Mouse (Mus musculus): Measurements from ENCODE around the gene Stox2. TPM values are rescaled to one million over a fixed set of nuclear protein-coding genes. Genes with fewer than 3 reads are reported as not detected.
"Not testable (repeated sequence)": the region's sequence is repeated elsewhere in the genome, so short reads cannot be mapped to it uniquely, and the experiment has no call there.

Stox2 gene
- polyA plus RNA-seq (2016; fragmentation: Nextera tagmentation; extraction: Ambion mirVana), result 40.2 and 41.2 TPM in 2 replicates

DNA sequence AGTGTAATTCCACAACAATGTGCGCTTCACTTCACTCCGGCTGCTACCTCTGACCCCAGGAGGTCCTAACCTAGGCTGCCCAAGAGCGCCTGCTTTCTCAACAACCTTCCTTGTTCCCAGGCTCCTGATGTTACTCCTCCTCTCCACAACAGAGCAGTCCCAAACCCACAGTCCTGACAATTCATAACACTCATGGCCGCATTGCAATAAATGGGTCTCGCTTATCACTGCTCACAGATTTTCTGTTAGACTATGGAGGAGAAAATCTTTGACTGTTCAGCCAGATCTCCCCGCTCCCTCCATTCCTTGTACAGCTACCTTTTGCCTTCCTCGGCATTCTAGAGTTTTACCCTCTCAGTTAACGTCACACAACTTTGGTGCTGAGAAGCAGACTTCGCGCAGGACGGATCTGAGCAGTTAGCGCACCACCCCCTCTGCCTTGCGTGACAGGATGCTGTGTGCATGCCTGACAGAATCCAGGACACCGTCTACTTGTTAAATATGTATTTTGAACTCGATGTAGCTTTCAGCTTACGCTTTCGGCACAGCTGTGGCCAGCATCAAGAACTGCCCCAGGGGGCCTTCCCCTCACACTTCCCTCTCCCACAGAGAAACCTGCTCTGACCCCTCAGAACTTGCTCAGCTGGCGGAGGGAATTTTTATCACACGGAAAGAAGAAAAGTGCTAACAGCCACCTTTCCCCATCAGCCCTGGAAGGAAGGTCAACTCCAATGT, at the start of gene Stox2:
Stox2 (minus strand) TSS at position 51 of the 735 bp plus-strand sequence.
- 76% methylated on average over 19 of the region's 19 CpGs for WGBS
- Histone ChIP-seq H3K4me2 (replicated peaks) (no peak within 1 kb of the TSS), H3K9me3 (replicated peaks) (no peaks in the 10 kb centered on the region), H3K4me3 (no peak within 1 kb of the TSS), H3K36me3 (no peaks in the 10 kb centered on the region), H3K4me1 (no peaks in the 10 kb centered on the region; the same call in 1 of the 2 replicates), H3K9ac (no peak within 1 kb of the TSS), H3K27ac (no peak within 1 kb of the TSS), H3K27me3 (no peaks in the 10 kb centered on the region)
- no peak for ATAC-seq (ENCODE audit: low FRiP score)

DNA sequence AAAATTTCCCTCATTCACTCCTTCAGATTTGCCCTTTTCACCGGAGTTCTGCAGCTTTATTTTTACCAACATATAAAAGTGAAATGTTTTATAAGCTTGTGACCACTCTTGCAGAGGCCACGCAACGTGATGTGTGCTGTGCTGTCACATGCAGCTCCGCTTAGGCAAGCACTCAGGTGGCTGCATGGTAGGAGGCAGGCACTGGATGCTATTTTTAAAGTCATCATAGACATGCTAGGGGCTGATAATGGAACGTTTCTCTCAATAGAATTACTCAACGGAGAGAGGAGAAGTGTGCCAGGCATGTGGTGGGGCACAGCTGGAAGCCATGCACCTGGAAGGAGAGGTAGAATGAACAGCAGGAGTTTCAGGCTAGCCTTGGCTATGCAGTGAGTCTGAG, 49.3 kb upstream of the Stox2 start:
- no peak overlapping the region for H3K27ac ChIP-seq
- no peak overlapping the region for H3K4me2 ChIP-seq (replicated peaks)
- no peaks in the 10 kb centered on the region for H3K4me1 ChIP-seq
- H3K36me3 ChIP-seq, result peaks cover 89% of the 10 kb centered on the region
- no peak overlapping the region for H3K4me3 ChIP-seq
- H3K9ac ChIP-seq, result no peak overlapping the region
- ATAC-seq (ENCODE audit: low FRiP score), result no peak
- H3K27me3 ChIP-seq, result no peaks in the 10 kb centered on the region
- H3K9me3 ChIP-seq (replicated peaks), result no peaks in the 10 kb centered on the region
- WGBS, result 92% methylated on average over 6 of the region's 6 CpGs

DNA sequence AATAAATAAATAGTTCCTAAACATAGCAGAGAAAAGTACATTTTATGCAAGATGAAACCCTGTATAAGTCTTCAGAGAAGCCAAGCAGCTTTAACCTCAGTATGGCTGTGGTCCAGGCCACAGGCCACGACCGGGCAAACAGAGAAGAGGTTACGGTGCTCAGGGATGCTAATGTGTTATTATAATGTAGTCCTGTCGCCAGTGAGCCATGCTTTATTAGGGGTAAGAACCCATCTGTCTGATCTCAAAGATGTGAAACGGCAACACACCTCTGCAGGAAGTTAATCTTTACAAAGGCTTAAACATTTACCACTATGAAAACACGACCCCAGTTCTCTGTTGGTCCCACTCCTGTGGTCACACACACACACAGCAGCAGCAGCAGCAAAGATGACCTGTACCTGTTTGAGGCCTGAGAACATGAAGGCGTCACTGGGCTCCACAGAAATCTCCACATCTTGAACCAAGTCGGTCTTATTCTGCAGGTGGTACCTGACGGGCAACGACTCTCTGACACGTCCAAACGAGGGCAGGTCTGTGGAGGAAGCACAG, 48.5 kb upstream of the Stox2 start:
- no peak overlapping the region for H3K9ac ChIP-seq
- no peaks in the 10 kb centered on the region for H3K4me1 ChIP-seq
- WGBS, result 85% methylated on average over 12 of the region's 12 CpGs
- no peaks in the 10 kb centered on the region for H3K27me3 ChIP-seq
- peaks cover 87% of the 10 kb centered on the region for H3K36me3 ChIP-seq
- ATAC-seq (ENCODE audit: low FRiP score), result no peak
- no peak overlapping the region for H3K4me3 ChIP-seq
- no peak overlapping the region for H3K4me2 ChIP-seq (replicated peaks)
- H3K27ac ChIP-seq, result no peak overlapping the region
- no peaks in the 10 kb centered on the region for H3K9me3 ChIP-seq (replicated peaks)

DNA sequence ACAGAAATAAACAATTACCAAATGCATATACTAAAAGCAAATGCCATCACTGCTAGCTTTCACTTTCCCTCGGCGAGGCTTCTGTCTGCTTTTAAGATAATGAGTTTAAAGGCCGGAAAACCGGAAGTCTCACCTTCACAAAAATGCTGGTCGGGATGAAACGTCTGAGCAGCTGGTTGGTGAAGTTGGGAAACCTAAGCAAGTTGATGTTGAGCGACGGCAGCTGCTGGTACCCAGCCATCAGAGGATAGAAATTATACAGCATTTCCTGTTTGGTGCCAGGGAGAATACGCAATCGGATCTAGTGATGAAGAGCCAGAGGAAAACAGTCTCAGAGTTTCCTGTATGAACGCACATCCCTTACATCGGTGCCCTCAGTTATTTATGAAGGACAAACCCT, 46.9 kb upstream of the Stox2 start:
- ATAC-seq (ENCODE audit: low FRiP score), result no peak
- Histone ChIP-seq H3K9ac (no peak overlapping the region), H3K9me3 (replicated peaks) (no peaks in the 10 kb centered on the region), H3K4me2 (replicated peaks) (no peak overlapping the region), H3K4me1 (no peaks in the 10 kb centered on the region), H3K4me3 (no peak overlapping the region), H3K27ac (no peak overlapping the region), H3K36me3 (peaks cover 85% of the 10 kb centered on the region), H3K27me3 (no peaks in the 10 kb centered on the region)
- WGBS, result 96% methylated on average over 12 of the region's 12 CpGs

DNA sequence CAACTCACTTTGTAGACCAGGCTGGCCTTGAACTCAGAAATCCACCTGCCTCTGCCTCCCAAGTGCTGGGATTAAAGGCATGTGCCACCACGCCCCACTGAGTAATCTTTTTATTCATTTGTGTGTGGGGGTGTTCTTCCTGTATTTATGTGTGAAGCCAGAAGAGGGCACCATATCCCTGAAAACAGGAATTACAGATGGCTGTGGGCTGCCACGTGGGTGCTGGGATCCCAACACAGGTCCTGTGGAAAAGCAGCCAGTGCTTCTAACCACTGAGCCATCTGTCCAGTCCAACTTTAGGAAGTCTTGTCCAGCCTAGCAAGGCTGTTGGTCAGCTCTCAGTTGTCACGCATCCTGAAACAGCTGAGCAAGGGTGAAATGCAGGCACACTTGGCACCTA, 41.1 kb upstream of the Stox2 start:
- Histone ChIP-seq H3K27ac (no peak overlapping the region), H3K4me2 (replicated peaks) (no peak overlapping the region), H3K4me3 (no peak overlapping the region), H3K4me1 (peaks cover 1% of the 10 kb centered on the region), H3K27me3 (no peaks in the 10 kb centered on the region), H3K36me3 (peaks cover 50% of the 10 kb centered on the region), H3K9me3 (replicated peaks) (peaks cover 3% of the 10 kb centered on the region; the same call in 1 of the 2 replicates), H3K9ac (no peak overlapping the region)
- 96% methylated on average over 3 of the region's 3 CpGs for WGBS
- ATAC-seq (ENCODE audit: low FRiP score), result no peak

DNA sequence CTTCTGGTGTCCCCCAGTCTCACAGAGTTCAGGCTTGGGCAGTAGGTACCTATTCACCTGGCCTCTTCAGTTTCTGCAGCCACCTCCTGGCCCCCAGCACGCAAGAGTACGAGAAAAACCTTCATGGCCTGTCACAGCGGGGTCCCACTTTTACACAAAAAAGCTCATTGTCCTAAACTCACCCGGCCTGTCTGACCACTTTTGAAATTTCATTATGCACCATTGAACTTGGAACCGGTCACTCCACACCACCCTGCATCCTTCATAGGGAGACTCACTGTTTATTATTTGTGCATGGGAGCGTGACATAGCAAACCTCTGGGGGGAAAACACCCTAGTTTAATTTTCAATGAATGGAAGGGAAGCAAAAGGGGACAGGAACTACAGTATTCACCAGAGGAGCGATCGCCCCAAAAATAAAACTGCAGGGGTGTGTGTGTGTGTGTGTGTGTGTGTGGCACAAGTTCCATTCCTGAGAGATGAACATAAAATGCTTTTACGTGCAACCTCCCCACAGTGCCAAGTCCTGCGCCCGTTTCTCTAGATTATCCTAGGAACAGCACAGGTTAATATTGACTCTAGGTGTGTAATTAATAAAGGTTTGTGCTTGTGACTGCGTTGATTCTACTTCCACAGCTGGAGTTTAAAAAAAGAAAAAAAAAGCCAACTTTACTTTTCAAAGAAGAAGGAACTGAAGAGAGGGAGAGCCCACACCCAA, 36.4 kb upstream of the Stox2 start:
- Histone ChIP-seq H3K4me2 (replicated peaks) (no peak overlapping the region), H3K36me3 (peaks cover 12% of the 10 kb centered on the region), H3K27ac (no peak overlapping the region; the same call in 1 of the 2 replicates), H3K27me3 (no peaks in the 10 kb centered on the region), H3K4me3 (no peak overlapping the region), H3K9me3 (replicated peaks) (peaks cover 3% of the 10 kb centered on the region; the same call in 1 of the 2 replicates), H3K4me1 (peaks cover 5% of the 10 kb centered on the region), H3K9ac (no peak overlapping the region)
- WGBS, result 54% methylated on average over 12 of the region's 12 CpGs
- no peak for ATAC-seq (ENCODE audit: low FRiP score)

DNA sequence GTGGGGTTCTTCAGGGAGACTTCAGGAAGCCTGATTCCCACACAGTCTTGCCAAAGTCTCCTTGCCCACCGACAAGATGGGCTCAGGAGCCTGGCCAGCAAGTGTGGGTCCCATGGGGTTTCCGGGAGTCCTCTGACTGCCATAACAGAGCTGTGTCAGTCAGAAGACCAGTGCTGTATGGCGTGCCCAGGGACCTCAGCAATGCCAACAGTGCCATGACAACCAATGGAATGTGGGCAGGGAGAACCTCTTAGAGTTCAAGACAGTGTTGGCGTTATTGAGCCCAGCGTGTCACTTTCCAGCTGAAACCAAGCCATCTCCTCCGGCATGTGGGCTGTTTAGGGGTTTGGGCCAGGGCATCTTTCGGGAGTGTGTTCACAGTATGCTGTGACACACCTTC, 33.9 kb upstream of the Stox2 start:
- no peak for ATAC-seq (ENCODE audit: low FRiP score)
- Histone ChIP-seq H3K9ac (no peak overlapping the region), H3K27ac (no peak overlapping the region), H3K4me1 (peaks cover 5% of the 10 kb centered on the region), H3K36me3 (no peaks in the 10 kb centered on the region), H3K9me3 (replicated peaks) (no peaks in the 10 kb centered on the region), H3K4me2 (replicated peaks) (no peak overlapping the region), H3K27me3 (no peaks in the 10 kb centered on the region), H3K4me3 (no peak overlapping the region)
- WGBS, result 83% methylated on average over 7 of the region's 7 CpGs

DNA sequence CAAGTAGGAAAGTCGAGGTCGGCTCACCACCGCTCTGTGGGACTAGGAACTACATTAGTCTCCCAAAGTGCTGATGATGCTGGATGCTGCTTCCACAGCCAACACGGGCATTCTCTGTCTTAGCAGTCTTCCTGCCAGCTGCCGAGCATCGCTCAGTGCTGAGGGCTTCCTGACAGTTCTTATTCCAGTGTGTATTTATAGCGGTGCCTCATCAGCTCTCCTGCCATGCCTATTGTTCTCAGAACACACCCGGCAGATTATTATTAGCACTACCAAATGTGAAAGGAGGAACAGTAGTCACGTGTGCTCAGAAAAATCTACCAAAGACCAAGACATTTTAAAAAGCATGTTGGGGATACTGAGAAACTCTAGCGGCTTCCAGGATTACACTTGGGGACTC, 15.5 kb upstream of the Stox2 start:
- Histone ChIP-seq H3K36me3 (no peaks in the 10 kb centered on the region), H3K4me2 (replicated peaks) (no peak overlapping the region), H3K27ac (no peak overlapping the region), H3K4me3 (no peak overlapping the region), H3K4me1 (no peaks in the 10 kb centered on the region), H3K9me3 (replicated peaks) (peaks cover 11% of the 10 kb centered on the region), H3K9ac (no peak overlapping the region), H3K27me3 (no peaks in the 10 kb centered on the region)
- ATAC-seq (ENCODE audit: low FRiP score), result no peak
- 86% methylated on average over 10 of the region's 10 CpGs for WGBS

DNA sequence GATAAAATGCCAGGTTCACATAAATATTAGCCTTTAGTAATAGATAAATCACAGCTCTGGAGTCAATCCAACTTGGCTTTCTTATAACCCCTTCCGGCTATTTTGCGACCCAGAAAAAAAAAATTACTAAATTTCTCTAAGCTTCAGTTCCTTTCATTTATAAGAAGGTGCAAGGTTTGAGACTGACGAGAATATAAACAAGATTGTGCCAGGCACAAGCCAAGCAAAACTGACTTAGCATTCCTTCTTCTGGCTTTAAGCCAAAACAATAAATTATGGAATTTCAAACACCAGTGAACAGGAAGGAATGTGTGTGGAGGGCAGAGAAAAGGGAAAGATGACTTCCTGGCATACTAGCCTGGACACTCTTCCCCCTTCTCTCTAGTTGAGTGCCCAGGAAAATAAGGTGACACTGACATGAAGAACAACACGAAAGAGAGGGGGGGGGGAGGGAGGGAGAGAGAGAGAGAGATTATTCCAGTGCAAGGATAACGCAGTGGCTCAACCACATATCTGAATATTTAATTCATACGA, 13.1 kb upstream of the Stox2 start:
- WGBS, result 89% methylated on average over 6 of the region's 6 CpGs
- Histone ChIP-seq H3K27me3 (no peaks in the 10 kb centered on the region), H3K4me3 (no peak overlapping the region), H3K9ac (no peak overlapping the region), H3K4me2 (replicated peaks) (no peak overlapping the region), H3K9me3 (replicated peaks) (peaks cover 11% of the 10 kb centered on the region), H3K4me1 (no peaks in the 10 kb centered on the region), H3K36me3 (no peaks in the 10 kb centered on the region), H3K27ac (no peak overlapping the region)
- no peak for ATAC-seq (ENCODE audit: low FRiP score)

DNA sequence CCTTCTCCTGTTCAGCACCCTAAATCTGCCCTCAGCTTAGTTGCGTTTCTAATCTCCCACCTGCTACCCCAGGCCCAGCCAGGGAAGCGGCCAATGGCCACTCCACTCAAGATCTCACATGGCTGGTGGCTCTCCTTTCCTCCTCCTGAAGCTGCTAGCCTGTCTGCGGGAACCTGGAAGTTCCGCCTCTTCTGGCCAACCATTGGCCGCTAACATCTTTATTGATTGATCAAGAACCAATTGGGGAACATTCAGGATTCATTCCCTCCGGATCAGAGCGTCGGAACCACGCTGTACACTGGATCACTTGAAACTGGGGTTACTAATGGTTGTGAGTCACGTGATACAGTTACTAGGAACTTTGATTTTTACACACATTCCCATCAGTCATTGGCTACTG, 12.4 kb upstream of the Stox2 start:
- H3K4me3 ChIP-seq, result no peak overlapping the region
- no peaks in the 10 kb centered on the region for H3K36me3 ChIP-seq
- H3K9ac ChIP-seq, result no peak overlapping the region
- no peaks in the 10 kb centered on the region for H3K27me3 ChIP-seq
- no peak overlapping the region for H3K4me2 ChIP-seq (replicated peaks)
- peaks cover 11% of the 10 kb centered on the region for H3K9me3 ChIP-seq (replicated peaks)
- WGBS, result 96% methylated on average over 10 of the region's 10 CpGs
- H3K27ac ChIP-seq, result no peak overlapping the region
- ATAC-seq (ENCODE audit: low FRiP score), result no peak
- H3K4me1 ChIP-seq, result no peaks in the 10 kb centered on the region

DNA sequence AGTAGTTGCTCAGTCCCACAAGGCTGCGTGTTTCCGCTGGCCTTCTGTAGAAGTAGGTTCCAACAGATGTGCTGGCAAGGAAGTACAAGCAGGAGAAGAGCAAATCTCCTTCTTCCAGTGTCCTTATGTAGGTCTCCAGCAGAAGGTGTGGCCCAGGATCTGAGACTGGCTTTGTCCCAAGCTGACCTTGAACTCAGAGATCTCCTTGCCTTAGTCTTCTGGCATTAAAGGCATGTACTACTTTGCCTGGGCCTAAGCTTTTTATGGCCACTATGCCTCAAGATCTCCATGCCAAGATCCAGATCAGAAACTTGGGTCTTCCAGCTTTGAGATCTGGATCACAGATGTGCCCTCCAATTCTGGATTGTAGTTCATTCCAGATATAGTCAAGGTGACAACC, 3.0 kb upstream of the Stox2 start:
- 93% methylated on average over 2 of the region's 2 CpGs for WGBS
- H3K27me3 ChIP-seq; H3K4me1 ChIP-seq; H3K4me2 ChIP-seq (replicated peaks); H3K36me3 ChIP-seq; H3K9ac ChIP-seq; ATAC-seq (ENCODE audit: low FRiP score); H3K27ac ChIP-seq; H3K9me3 ChIP-seq (replicated peaks); H3K4me3 ChIP-seq: not testable (repeated sequence)

DNA sequence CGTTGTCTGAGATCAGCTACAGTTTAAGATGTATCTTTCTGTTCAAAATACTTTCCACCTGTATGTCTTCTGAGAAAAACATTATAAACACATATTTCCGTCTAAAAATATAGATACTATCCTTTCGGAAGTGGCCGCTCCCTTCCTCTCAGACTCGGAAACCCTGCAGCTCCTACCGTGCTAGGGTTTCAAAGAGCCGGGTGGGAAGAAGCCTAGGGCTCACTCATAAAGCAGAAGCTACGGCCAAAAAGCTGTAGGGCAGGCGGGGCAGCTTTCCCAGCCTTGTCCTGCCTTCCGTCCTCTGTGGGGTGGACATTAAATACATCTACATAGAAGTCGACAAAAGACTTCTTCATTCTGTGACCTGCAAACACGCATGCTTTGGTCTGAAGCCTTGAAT, 6.9 kb downstream of the Stox2 start:
- H3K4me2 ChIP-seq (replicated peaks), result no peak overlapping the region
- H3K9ac ChIP-seq, result no peak overlapping the region
- WGBS, result 61% methylated on average over 12 of the region's 12 CpGs
- no peaks in the 10 kb centered on the region for H3K27me3 ChIP-seq
- ATAC-seq (ENCODE audit: low FRiP score), result no peak
- no peak overlapping the region for H3K4me3 ChIP-seq
- H3K9me3 ChIP-seq (replicated peaks), result no peaks in the 10 kb centered on the region
- no peaks in the 10 kb centered on the region for H3K36me3 ChIP-seq
- no peak overlapping the region for H3K27ac ChIP-seq
- 0 out of 2 replicates have a peak, but pooled peaks cover 3% of the 10 kb centered on the region for H3K4me1 ChIP-seq

Measured in hindbrain, embryonic 12.5 days (tissue).